Mouse (Mus musculus): Measurements from ENCODE around the gene Slc13a1. TPM values are rescaled to one million over a fixed set of nuclear protein-coding genes. Genes with fewer than 3 reads are reported as not detected.
A peak's percentile ranks its signal among the peaks of the same experiment; 100 is the strongest.

Gene Slc13a1
- total and polyA plus RNA-seq, 2 experiments from 2014 or later: 0.22 TPM; not detected in 1

- ATAC-seq (ENCODE audit: low FRiP score) (no peak), DNase-seq (ENCODE audit: low spot score) (no peak)
- Histone ChIP-seq H3K27me3 (ENCODE audit: insufficient read depth, low read length) (no peaks in the 10 kb centered on the region), H3K9me3 (ENCODE audit: low read length) (no peaks in the 10 kb centered on the region), H3K9ac (replicated peaks; ENCODE audit: low read length, poor library complexity, severe bottlenecking) (no peak overlapping the region), H3K4me1 (ENCODE audit: insufficient read depth, low read length) (no peaks in the 10 kb centered on the region), H3K4me3 (ENCODE audit: low read depth, low read length) (no peak overlapping the region), H3K27ac (ENCODE audit: low read depth, low read length) (no peak overlapping the region), H3K36me3 (ENCODE audit: insufficient read depth, low read length) (no peaks in the 10 kb centered on the region), H3K4me2 (ENCODE audit: low read depth, low read length, poor library complexity, severe bottlenecking) (no peak overlapping the region)
- TF ChIP-seq CTCF (IDR thresholded peaks at IDR 0.05): no peak
- WGBS: 77% methylated on average over 4 of the region's 4 CpGs
Measured at GRCm38 (mm10) chr6:24072804-24073203, 95.1 kb downstream of the Slc13a1 start.

GRCm38 (mm10) chr6:24059754-24060153, 108.1 kb downstream of the Slc13a1 start:
- no peak overlapping the region for H3K9ac ChIP-seq (replicated peaks; ENCODE audit: low read length, poor library complexity, severe bottlenecking)
- no peak for DNase-seq (ENCODE audit: low spot score)
- H3K27me3 ChIP-seq (ENCODE audit: insufficient read depth, low read length): no peaks in the 10 kb centered on the region
- no peak overlapping the region for H3K4me3 ChIP-seq (ENCODE audit: low read depth, low read length)
- H3K9me3 ChIP-seq (ENCODE audit: low read length): no peaks in the 10 kb centered on the region
- TF ChIP-seq CTCF (IDR thresholded peaks at IDR 0.05): no peak
- H3K4me1 ChIP-seq (ENCODE audit: insufficient read depth, low read length): no peaks in the 10 kb centered on the region
- no peak for ATAC-seq (ENCODE audit: low FRiP score)
- no peak overlapping the region for H3K4me2 ChIP-seq (ENCODE audit: low read depth, low read length, poor library complexity, severe bottlenecking)
- H3K36me3 ChIP-seq (ENCODE audit: insufficient read depth, low read length): no peaks in the 10 kb centered on the region
- no peak overlapping the region for H3K27ac ChIP-seq (ENCODE audit: low read depth, low read length)
- 92% methylated on average over 3 of the region's 3 CpGs for WGBS

DNA sequence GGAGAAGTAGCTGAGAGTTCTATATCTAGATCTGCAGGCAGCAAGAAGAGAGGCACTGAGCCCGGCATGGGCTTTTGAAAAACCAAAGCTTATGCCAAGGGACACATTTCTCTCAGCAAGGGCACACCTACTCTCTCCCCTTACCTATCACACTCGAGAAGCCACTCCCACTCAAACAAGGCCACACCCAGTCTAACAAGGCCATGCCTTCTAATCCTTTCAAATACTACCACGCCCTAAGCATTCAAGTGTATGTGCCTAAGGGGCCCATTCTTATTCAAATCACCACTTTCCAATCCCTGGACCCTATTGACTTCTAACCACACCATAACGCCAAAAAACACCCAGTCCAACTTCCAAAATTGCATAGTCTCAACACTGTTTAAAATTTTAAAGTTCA, 112.8 kb downstream of the Slc13a1 start:
- TF ChIP-seq CTCF (IDR thresholded peaks at IDR 0.05): no peak
- H3K4me2 ChIP-seq (ENCODE audit: low read depth, low read length, poor library complexity, severe bottlenecking): no peak overlapping the region
- H3K27ac ChIP-seq (ENCODE audit: low read depth, low read length): no peak overlapping the region
- no peak overlapping the region for H3K9ac ChIP-seq (replicated peaks; ENCODE audit: low read length, poor library complexity, severe bottlenecking)
- ATAC-seq (ENCODE audit: low FRiP score): no peak
- 90% methylated on average over 4 of the region's 4 CpGs for WGBS
- no peaks in the 10 kb centered on the region for H3K27me3 ChIP-seq (ENCODE audit: insufficient read depth, low read length)
- H3K4me3 ChIP-seq (ENCODE audit: low read depth, low read length): no peak overlapping the region
- no peaks in the 10 kb centered on the region for H3K9me3 ChIP-seq (ENCODE audit: low read length)
- H3K4me1 ChIP-seq (ENCODE audit: insufficient read depth, low read length): no peaks in the 10 kb centered on the region
- no peak for DNase-seq (ENCODE audit: low spot score)
- H3K36me3 ChIP-seq (ENCODE audit: insufficient read depth, low read length): no peaks in the 10 kb centered on the region

DNA sequence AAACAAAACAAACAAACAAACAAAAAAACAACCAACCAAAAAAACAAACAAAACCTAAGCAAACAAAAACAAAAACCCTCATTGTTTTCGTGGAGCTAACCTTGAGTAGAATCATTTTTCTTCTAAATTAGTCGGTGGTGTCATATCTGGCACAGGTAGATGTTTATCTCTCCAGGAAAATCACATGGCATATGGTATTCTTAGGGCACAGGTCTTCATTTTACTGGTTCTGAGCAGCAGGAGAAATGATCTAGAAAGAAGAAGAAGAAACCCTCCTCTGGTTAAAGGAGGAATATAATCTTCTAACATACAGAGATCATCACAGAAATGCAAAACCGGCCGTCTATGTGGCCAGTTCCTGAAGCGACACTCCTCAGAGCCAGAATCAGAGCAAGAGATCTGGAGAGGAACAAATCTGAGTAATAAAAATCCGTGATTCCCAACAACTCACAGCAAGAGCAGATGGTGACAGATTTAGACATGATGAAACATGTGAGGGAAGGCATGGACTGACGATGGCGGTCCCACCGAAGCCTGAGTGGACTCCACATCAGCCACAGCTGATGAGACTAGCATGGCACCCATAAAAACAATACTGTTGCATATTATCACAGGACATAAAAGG, 113.7 kb downstream of the Slc13a1 start:
- Histone ChIP-seq H3K4me2 (ENCODE audit: low read depth, low read length, poor library complexity, severe bottlenecking) (no peak overlapping the region), H3K27me3 (ENCODE audit: insufficient read depth, low read length) (no peaks in the 10 kb centered on the region), H3K36me3 (ENCODE audit: insufficient read depth, low read length) (no peaks in the 10 kb centered on the region), H3K27ac (ENCODE audit: low read depth, low read length) (no peak overlapping the region), H3K4me1 (ENCODE audit: insufficient read depth, low read length) (no peaks in the 10 kb centered on the region), H3K9ac (replicated peaks; ENCODE audit: low read length, poor library complexity, severe bottlenecking) (no peak overlapping the region), H3K4me3 (ENCODE audit: low read depth, low read length) (no peak overlapping the region), H3K9me3 (ENCODE audit: low read length) (no peaks in the 10 kb centered on the region)
- ATAC-seq (ENCODE audit: low FRiP score) (no peak), DNase-seq (ENCODE audit: low spot score) (no peak)
- no peak for TF ChIP-seq CTCF (IDR thresholded peaks at IDR 0.05)
- 92% methylated on average over 9 of the region's 9 CpGs for WGBS

DNA sequence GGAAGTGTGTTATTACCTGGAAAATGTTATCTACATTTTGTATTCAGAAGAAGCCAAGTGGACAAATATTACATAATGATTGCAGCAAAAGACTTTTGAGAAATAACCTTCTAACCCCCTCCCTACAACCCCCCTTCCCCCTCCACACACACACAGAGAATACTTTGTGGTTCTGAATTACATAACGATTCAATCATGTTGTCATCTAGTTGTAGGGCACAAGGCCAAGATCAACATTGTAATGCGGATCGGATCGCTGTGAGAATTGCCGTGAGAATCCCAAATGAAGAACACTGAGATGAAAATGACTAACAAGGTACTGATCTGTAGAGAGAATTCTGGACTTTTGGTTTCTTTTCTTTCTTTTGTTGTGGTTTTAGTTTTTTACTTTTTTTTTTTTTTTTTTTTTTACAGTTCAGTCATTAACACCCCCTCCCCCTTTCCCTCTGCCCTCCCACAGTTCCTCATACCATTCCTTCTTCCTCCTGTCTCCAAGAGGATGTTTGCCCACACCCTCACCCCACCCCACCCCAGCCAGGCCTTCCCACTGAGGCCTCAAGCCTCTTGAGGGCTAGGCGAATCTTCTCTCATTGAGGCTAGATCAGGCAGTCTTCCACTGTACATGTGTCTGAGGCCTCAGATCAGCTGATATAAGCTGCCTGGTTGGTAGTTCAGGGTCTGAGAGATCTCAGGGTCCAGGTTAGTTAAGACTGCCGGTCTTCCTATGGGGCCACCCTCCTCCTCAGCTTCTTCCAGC, 120.7 kb downstream of the Slc13a1 start:
- WGBS: 58% methylated on average over 7 of the region's 7 CpGs
- Histone ChIP-seq H3K36me3 (ENCODE audit: insufficient read depth, low read length) (no peaks in the 10 kb centered on the region), H3K27me3 (ENCODE audit: insufficient read depth, low read length) (no peaks in the 10 kb centered on the region), H3K4me3 (ENCODE audit: low read depth, low read length) (no peak overlapping the region), H3K9me3 (ENCODE audit: low read length) (no peaks in the 10 kb centered on the region), H3K27ac (ENCODE audit: low read depth, low read length) (no peak overlapping the region), H3K4me2 (ENCODE audit: low read depth, low read length, poor library complexity, severe bottlenecking) (no peak overlapping the region), H3K9ac (replicated peaks; ENCODE audit: low read length, poor library complexity, severe bottlenecking) (no peak overlapping the region), H3K4me1 (ENCODE audit: insufficient read depth, low read length) (no peaks in the 10 kb centered on the region)
- ATAC-seq (ENCODE audit: low FRiP score): no peak
- DNase-seq (ENCODE audit: low spot score): peak; percentile 26
- TF ChIP-seq CTCF (IDR thresholded peaks at IDR 0.05): no peak

DNA sequence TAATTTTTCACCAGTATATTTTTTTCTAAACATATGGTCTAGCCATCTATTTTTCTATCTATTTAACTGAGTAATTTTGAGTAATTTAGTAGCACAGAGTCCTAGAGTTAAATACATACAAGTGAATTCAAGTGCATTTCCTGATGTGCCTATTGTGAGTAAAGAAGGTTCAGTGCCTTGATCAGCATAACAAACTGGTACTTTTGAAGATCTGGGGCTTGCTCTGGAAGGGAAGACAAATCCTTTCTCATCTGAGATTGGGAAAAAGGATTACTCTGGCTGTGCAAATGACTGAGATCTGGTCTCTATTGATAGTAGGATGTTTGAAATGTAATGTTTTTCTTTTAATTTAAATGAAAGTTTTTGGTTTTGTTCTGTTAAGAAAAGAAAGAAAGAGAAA, 124.4 kb downstream of the Slc13a1 start:
- Histone ChIP-seq H3K9ac (replicated peaks; ENCODE audit: low read length, poor library complexity, severe bottlenecking) (no peak overlapping the region), H3K4me3 (ENCODE audit: low read depth, low read length) (no peak overlapping the region), H3K27ac (ENCODE audit: low read depth, low read length) (no peak overlapping the region), H3K4me1 (ENCODE audit: insufficient read depth, low read length) (no peaks in the 10 kb centered on the region), H3K4me2 (ENCODE audit: low read depth, low read length, poor library complexity, severe bottlenecking) (no peak overlapping the region), H3K27me3 (ENCODE audit: insufficient read depth, low read length) (no peaks in the 10 kb centered on the region), H3K36me3 (ENCODE audit: insufficient read depth, low read length) (no peaks in the 10 kb centered on the region), H3K9me3 (ENCODE audit: low read length) (no peaks in the 10 kb centered on the region)
- no peak for TF ChIP-seq CTCF (IDR thresholded peaks at IDR 0.05)
- no peak for ATAC-seq (ENCODE audit: low FRiP score)
- DNase-seq (ENCODE audit: low spot score): no peak

Small RNAs within 50 kb of the gene (microRNA-seq; reads per million reads assigned to microRNA genes)
- gene Gm26386 (ENCODE audit: borderline number of aligned reads): not detected

Other genes starting within 250 kb of the Slc13a1 start
- gene Tas2r118, start 198.0 kb downstream of the Slc13a1 start, total RNA-seq (2014; rRNA removed): not detected in 2 replicates
- not detected in 2 replicates for gene Tas2r118, start 198.0 kb downstream of the Slc13a1 start, polyA plus RNA-seq (2015; fragmentation: Nextera tagmentation; extraction: Ambion mirVana)

All from midbrain, postnatal 0 days (tissue).